Mouse (Mus musculus) monocyte, adult 59 days (primary cell): ENCODE measurements around the gene Jaml. TPM values are rescaled to one million over a fixed set of nuclear protein-coding genes. Genes with fewer than 3 reads are reported as not detected.

Source experiments
- total RNA-seq, 2 experiments: library from RNA; stranded (reverse); gene quantifications; one replicate each; pipeline ENCODE4 v1.2.4; 2023

Gene Jaml
- 10 to 100 TPM; 18.4 to 18.5 TPM for total RNA-seq

DNA sequence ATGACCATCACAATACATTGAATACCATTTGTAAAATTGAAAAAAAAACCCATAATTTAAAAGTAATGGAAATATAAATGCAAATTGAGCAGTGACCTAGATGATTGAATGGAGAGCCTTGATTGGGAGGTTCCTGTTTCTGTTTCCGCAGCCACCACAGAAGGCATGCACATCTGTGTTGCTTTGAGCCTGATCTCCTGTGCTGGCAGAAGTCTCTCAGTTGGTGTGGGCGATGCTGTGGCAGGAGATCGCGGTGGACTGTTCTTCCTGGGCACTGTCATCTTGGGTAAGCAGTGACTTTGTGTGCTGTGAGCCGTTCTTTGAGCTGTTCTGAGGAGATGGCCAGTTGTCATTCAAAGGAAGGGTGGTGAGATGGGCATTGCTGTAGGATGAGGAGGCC lies at the start of gene Jaml:
Jaml (plus strand) TSS at position 173 of the 400 bp plus-strand sequence.

DNA sequence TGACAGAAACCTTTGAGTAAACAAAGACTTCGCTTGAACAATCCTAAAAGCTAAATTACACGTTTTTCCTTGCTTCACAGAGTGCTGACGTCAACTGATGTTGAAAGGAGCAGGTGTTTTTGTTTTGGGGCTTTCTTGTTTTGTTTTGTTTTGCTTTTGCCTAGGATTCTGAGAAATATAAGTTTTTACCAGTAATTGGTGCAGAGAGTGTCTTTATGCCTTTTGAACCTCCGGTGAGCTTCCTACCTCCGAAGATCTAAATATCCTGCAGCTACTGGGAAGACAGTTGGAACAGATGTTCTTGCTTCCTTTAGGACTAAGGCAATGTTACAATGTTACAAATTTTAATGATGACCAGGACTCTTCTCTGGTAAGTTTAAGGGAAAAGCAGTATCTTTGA lies 39.5 kb upstream of the Jaml start, which contains the start of gene Mpzl2:
Mpzl2 (plus strand) TSS at position 301 of the 400 bp plus-strand sequence.

DNA sequence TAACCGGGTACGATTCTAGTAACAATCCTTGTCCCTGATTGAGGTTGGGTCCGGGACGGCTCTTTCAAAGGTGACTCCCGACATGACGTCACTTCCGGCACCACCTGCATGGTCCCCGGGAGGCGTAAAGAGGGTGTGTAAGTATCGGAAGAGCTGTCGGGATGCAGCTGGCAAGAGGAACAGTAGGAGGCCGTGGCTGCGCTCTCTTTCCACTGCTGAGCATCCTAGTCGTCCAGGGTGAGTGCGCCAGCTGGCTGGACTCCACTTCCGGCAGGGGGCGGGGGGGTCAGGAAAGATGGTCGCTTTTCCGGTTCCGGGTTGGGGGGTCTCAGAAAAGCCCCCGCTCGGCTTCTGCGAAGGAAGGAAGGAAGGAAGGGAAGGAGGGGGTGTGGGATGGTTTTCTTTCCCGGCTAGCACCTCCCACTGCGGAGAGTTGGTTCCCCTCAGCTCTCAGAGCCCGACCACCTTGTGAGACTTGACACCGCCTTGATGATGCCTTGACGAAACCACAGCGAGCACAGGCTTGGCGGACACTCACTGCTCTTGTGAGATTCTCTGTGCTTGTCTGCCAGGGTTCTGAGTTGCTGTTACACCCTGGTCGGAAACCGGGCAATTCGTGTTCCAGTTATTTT lies 23.8 kb upstream of the Jaml start, which contains the start of gene Mpzl3:
Mpzl3 (plus strand) TSS at position 105 of the 632 bp plus-strand sequence.

DNA sequence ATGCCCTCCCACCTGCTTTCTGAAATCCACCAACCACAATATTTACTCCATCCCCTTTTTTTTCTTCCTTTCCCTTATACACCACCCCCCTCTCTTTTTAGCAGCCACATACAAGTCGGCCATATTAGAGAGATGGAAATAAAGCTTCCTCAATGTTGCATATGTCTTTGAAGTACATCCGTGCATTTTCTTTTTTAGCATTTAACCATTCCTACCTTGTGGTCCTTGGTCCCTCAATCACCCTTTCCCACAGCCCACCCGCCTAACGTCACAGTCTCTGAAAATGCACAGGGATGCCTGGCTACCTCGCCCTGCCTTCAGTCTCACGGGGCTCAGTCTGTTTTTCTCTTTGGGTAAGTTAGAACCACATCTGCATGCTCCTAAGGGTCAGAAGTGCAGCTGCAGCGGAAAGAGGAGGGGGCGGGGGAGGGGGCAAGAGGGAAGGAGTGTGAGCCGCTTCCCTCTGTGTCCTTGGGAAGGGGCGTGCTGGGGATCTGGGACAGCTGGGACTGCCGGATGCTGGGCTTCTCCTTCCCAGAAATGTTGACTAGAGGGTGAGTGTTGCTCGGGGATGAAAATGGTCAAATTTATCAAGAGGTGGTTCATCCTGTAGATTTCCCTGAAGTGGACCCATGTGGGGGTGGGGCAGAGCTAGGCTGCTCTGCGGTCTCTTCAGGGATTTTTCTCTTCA lies 38.9 kb downstream of the Jaml start, which contains the start of gene Scn2b:
Scn2b (plus strand) TSS at position 42 of the 691 bp plus-strand sequence.

DNA sequence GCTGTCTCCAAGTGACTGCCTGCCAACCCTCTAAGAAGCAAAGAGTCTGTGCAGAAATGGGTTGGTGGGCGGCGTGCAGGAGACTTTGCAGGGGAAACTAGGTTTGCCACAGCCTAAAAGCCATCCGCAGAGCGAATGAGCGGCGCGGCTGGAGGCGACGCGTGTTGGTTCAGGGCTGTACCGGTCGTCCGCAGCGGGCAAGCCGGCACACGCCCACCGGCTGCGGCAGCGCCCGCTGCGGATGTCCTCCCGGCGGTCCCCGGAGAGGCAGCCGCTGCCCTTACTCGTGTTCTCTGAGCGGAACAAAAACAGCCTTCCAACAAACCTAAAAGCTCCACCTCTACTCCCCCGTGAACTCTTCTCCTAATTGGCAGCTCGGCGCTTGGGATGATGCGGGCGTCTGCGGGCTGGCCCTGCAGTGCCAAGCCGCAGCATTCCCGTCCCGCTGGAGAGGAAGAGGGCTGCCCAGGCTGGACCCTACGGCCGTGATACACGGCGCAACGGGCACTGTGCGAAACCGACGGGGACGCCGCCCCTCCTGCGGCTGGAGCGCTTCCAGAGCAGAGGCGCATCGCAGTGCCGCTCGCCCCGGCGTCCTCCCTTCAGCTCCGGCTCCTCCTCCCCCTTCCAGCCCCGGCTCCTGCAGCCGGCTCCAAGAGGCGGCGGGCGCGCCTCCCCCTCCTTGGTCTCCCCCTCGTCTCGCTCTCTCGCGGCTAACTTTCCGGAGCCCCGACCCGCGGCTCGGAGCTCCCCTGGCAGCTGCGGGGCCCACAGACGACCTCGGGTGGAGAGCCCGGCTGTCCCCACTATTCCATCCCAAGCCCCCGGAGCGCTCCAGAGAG lies 59.4 kb downstream of the Jaml start, which contains the start of gene Scn4b:
Scn4b (plus strand) TSS at position 205 of the 842 bp plus-strand sequence.

Other genes with a start within 250 kb of the Jaml start
- gene Kmt2a, start 197.9 kb upstream of the Jaml start, total RNA-seq: 10 to 100 TPM; 52.0 to 56.5 TPM
- gene Atp5l, start 158.4 kb upstream of the Jaml start, total RNA-seq: 100 to 1,000 TPM; 209 to 218 TPM
- 10 to 100 TPM; 79.7 to 83.3 TPM for gene Ube4a, start 113.6 kb upstream of the Jaml start, total RNA-seq
- gene Cd3g, start 98.8 kb upstream of the Jaml start, total RNA-seq: 1 to 10 TPM; 3.2 to 4.6 TPM
- 1 to 10 TPM; 2.6 to 3.8 TPM for gene Cd3d, start 97.4 kb upstream of the Jaml start, total RNA-seq
- 1 to 10 TPM; 3.1 to 4.5 TPM for gene Cd3e, start 69.6 kb upstream of the Jaml start, total RNA-seq
- gene Mpzl2, start 39.4 kb upstream of the Jaml start, total RNA-seq: not detected
- gene Mpzl3, start 24.0 kb upstream of the Jaml start, total RNA-seq: 1 to 10 TPM; 1.7 to 2.0 TPM
- 1 to 10 TPM; 1.2 to 1.7 TPM for gene Scn2b, start 38.6 kb downstream of the Jaml start, total RNA-seq
- gene Scn4b, start 59.2 kb downstream of the Jaml start, total RNA-seq: under 1 TPM; 0.13 to 0.24 TPM
- 1 to 10 TPM; 1.2 to 1.6 TPM for gene BC049352, start 102.8 kb downstream of the Jaml start, total RNA-seq
- gene Tmprss4, start 124.9 kb downstream of the Jaml start, total RNA-seq: under 1 TPM; 0.37 to 0.61 TPM
- gene Il10ra, start 190.0 kb downstream of the Jaml start, total RNA-seq: 100 to 1,000 TPM; 427 to 460 TPM
- gene Tmprss13, start 239.9 kb downstream of the Jaml start, total RNA-seq: not detected